Mouse (Mus musculus) hindbrain, postnatal 0 days (tissue): ENCODE measurements at regions not wholly inside any gene's neighbourhood (a gene's known extent, or its start where the extent isn't known, plus 50 kb on each side); places are given as distances from the start of the nearest gene placed in this dataset.

Experiments used
- ATAC-seq: fragments of 200-750 bp; cut with Nextera tagmentation; 2 replicates; pipeline ENCODE4 v1.8.0; 2017; ENCODE audit warnings: mild to moderate bottlenecking, moderate TSS enrichment, moderate library complexity
- DNase-seq: peaks from one replicate; pipeline ENCODE4 v3.0.0-alpha.2; 2015; ENCODE audit warnings: low spot score
- H3K27ac ChIP-seq: fragments of 300-500 bp; sonication (generic); 2 replicates; pipeline ENCODE4 v1.5.1; 2014; ENCODE audit warnings: mild to moderate bottlenecking
- H3K27me3 ChIP-seq: fragments of 300-500 bp; sonication (generic); 2 replicates; pipeline ENCODE4 v1.6.1; 2014; ENCODE audit warnings: low read length, mixed read lengths; ENCODE audit not compliant: insufficient read depth
- H3K36me3 ChIP-seq: fragments of 300-500 bp; sonication (generic); 2 replicates; pipeline ENCODE4 v1.6.1; 2014; ENCODE audit warnings: low read length, mixed read lengths; ENCODE audit not compliant: insufficient read depth
- H3K4me1 ChIP-seq: fragments of 300-500 bp; sonication (generic); 2 replicates; pipeline ENCODE4 v1.6.1; 2014; ENCODE audit warnings: antibody characterized with exemption, low read length, mixed read lengths; ENCODE audit not compliant: insufficient read depth
- H3K4me2 ChIP-seq: fragments of 300-500 bp; sonication (generic); 2 replicates; pipeline ENCODE4 v1.6.1; 2014; ENCODE audit warnings: low read depth, mild to moderate bottlenecking, low read length, moderate library complexity, mixed read lengths
- H3K4me3 ChIP-seq: fragments of 300-500 bp; sonication (generic); 2 replicates; pipeline ENCODE4 v1.5.1; 2014; ENCODE audit warnings: low read length
- H3K9ac ChIP-seq: fragments of 300-500 bp; sonication (generic); replicated peaks from 2 replicates; pipeline ENCODE4 v1.6.1; 2014; ENCODE audit warnings: mild to moderate bottlenecking, low read length, moderate library complexity, mixed read lengths
- H3K9me3 ChIP-seq: fragments of 300-500 bp; sonication (generic); 2 replicates; pipeline ENCODE4 v1.6.1; 2016; ENCODE audit warnings: low read length, mixed read lengths
- CTCF ChIP-seq: IDR thresholded peaks from 2 replicates; pipeline ENCODE4 v1.5.1; 2016; ENCODE audit warnings: antibody characterized with exemption, control low read depth, low read depth
- WGBS: fragments of 180-500 bp; shearing (Covaris S2); extraction: QIAGEN DNeasy Blood & Tissue Kit; methylation state at CpG from one replicate; pipeline ENCODE4 v1.1.7; 2014; 5-methylcytosine and 5-hydroxymethylcytosine counted together

DNA sequence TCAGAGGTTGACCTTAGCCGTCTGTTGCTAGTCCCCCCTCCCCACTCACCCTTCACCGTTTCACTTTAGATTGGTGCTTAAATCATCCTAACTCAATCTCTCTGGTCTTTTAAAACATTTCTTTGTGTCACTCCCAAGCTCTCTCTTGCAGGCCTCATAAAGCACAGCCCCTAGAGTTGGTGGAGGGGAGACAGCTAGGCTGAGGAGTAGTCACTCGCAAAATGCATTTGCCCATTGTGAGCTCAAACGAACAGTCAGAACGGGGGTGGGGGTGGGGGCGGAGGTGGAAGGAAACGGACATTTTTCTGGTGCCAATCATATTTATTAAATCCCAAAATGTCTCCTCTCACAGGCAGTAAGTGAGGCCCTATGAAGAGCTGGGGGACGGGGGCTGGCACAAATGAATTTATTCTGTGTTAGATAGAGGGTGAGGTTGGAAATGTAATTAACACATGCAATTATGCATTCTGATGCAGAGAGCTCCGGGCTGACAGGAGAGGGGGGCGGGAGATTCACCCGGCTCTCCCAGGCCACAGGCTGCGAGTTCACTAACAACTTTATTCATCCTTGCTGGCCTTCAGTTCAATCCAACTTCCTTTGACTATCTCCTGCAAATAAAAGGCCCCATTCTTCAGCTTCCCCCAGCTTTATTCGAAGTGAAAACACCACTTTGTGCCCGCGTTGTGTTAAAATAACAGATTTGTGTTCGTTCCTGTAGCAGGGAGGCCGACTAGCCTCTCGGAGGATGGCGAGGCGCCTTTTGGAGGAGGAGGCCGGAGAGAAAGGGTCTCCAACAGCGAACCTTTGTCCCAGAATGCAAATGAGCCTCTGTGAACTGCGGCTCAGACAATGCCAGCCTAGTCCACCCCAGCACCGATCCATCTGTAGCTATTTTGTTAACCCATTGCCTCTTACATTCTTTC is 223.7 kb upstream of the Irx5 start:
- H3K36me3 ChIP-seq, result no peaks in the 10 kb centered on the region
- H3K9me3 ChIP-seq, result no peaks in the 10 kb centered on the region
- DNase-seq (peak; percentile 78), ATAC-seq (peak; percentile 95)
- peaks cover 3% of the 10 kb centered on the region; the same call in 1 of the 2 replicates for H3K4me1 ChIP-seq
- 0 out of 2 replicates have a peak overlapping the region, but pooled peaks have one; percentile 11 for H3K4me2 ChIP-seq
- H3K27ac ChIP-seq, result peak overlapping the region; percentile 68
- H3K27me3 ChIP-seq, result peaks cover 4% of the 10 kb centered on the region; the same call in 1 of the 2 replicates
- H3K9ac ChIP-seq, result no peak overlapping the region
- TF ChIP-seq CTCF, result no peak
- no peak overlapping the region for H3K4me3 ChIP-seq
- 21% methylated on average over 24 of the region's 24 CpGs for WGBS

DNA sequence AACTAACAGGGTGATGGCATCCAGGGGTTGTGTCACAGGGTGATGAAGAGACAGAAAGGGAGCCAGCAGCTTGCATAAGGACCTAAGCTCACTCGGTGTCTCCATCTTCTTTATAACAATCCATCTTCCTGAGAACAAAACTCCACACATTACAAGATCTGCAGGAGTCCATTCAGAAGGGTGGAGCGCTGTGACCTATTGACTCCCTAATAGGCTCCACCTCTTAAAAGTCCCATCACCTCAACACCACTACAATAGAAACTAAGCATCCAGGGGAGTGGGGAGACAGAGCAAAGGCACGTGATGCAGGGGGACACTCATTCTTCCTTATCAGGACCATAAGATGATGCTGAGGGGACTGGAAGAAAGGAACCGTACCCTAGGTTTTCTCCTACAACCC is 224.5 kb upstream of the Irx5 start:
- no peak overlapping the region for H3K4me3 ChIP-seq
- 31% methylated on average over 4 of the region's 4 CpGs for WGBS
- no peak for TF ChIP-seq CTCF
- H3K27me3 ChIP-seq, result peaks cover 3% of the 10 kb centered on the region; the same call in 1 of the 2 replicates
- DNase-seq (no peak), ATAC-seq (no peak)
- H3K9me3 ChIP-seq, result no peaks in the 10 kb centered on the region
- peak overlapping the region; percentile 68; the same call in 1 of the 2 replicates for H3K27ac ChIP-seq
- H3K4me2 ChIP-seq, result no peak overlapping the region
- H3K36me3 ChIP-seq, result no peaks in the 10 kb centered on the region
- H3K9ac ChIP-seq, result no peak overlapping the region
- H3K4me1 ChIP-seq, result peaks cover 5% of the 10 kb centered on the region; the same call in 1 of the 2 replicates

DNA sequence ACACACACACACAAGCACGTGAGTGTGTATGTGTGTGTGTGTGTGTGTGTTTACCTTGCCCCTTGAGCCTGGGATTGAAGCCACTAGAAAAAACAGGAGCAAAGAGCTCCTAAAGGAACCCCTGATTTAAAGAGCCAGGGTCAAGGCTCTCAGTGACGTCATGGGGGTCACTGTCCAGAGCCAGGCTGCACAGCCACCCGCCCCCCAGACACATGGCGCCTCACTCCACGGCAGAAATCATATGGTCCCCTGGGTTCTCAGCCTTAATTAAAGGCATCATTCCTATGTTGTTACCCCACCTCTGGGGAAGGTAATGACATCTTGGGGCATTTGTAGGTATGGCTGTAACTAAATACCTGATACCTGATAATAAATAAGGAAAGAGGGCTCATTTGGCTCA is 224.9 kb upstream of the Irx5 start:
- Histone ChIP-seq H3K27ac (no peak overlapping the region), H3K4me2 (no peak overlapping the region), H3K36me3 (no peaks in the 10 kb centered on the region), H3K4me1 (peaks cover 5% of the 10 kb centered on the region; the same call in 1 of the 2 replicates), H3K4me3 (no peak overlapping the region), H3K9ac (no peak overlapping the region), H3K27me3 (no peaks in the 10 kb centered on the region; the same call in 1 of the 2 replicates), H3K9me3 (no peaks in the 10 kb centered on the region)
- ATAC-seq, result no peak
- no peak for TF ChIP-seq CTCF
- no peak for DNase-seq
- WGBS, result 63% methylated on average over 5 of the region's 5 CpGs

DNA sequence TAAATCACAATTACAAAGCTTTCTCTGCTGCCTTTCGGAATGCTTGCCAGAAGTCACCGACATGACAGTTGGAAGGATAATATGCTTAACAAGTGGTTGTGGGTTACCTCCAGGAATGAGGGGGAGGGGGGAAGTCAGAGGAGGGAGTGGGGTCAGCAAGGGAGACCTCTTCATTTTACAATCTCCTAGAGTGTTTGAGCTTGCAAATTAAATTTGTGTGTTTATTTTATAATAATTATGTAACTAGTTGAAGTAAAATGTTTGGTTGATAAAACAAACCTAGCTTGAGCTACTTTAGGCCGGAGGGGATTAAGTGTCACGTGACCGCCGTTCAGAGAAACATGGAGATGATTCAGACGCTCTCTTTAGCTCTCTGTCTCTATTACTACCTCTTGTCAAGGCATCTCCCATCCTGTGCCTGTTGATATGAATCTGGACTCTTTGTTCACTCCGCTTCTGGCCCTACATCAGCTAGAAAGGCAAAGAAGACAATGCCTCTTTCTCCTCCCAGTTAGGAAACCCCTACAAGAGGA is 227.3 kb upstream of the Irx5 start:
- no peaks in the 10 kb centered on the region for H3K36me3 ChIP-seq
- WGBS, result 51% methylated on average over 8 of the region's 8 CpGs
- no peak overlapping the region for H3K4me2 ChIP-seq
- H3K4me1 ChIP-seq, result peaks cover 3% of the 10 kb centered on the region; the same call in 1 of the 2 replicates
- no peak overlapping the region for H3K4me3 ChIP-seq
- no peak for TF ChIP-seq CTCF
- no peak overlapping the region for H3K9ac ChIP-seq
- no peaks in the 10 kb centered on the region; the same call in 1 of the 2 replicates for H3K27me3 ChIP-seq
- no peaks in the 10 kb centered on the region for H3K9me3 ChIP-seq
- no peak overlapping the region for H3K27ac ChIP-seq
- DNase-seq (no peak), ATAC-seq (no peak)

DNA sequence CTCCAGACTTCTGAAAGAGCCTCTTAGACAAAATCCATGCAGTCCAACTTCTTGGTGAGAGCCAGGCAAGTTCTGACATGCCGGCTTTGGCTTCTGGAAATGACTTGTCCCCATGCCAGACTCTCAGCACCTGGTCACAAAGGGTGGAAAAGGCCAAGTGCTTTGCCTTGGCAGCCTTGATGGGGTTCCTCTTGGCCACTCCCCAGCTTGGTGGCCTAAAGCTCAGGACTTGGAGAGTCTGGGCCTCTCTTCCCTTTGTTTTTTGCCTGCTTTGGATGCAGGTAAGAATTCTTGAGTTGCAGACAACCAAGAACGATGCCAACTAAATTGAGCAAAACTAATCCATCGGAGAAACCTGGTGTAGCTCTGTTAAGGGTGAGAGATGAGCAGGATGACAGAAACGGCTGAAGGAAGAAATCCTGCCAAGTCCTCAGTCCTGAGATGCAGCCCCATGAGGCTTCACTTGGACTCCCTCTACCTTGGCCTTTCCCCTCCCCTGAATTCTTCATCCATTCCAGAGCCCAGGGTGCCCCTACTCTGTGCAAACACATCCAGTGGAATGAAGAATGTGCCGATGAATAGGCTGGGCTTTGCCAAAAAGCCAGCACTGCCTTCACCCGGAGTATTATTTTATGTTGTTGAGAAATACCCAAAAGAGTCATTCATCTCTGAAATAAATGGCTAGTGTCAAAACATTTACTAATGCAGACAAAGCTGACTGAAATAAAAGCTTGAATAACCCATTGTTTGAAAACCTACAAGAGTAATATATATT is 228.0 kb upstream of the Irx5 start:
- peak; percentile 67 for DNase-seq
- no peak for TF ChIP-seq CTCF
- no peak overlapping the region for H3K27ac ChIP-seq

DNA sequence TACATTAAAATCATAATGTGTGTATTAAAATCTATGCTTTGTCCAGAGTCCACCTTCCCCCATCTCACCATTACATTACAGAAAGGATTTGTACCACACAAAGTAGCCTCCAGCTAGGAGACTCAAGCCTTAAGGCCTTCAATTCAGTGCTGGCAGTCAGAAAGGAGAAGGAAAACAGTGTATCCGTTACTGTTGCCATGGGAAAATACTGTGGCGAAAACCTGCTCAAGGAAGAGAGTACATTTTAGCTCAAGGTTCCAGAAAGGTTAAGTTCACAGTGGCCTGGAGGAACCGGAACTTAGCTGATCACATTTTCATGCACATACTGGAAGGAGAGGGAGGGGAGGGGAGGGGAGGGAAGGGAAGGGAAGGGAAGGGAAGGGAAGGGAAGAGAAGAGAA is 231.8 kb upstream of the Irx5 start:
- H3K36me3 ChIP-seq, result no peaks in the 10 kb centered on the region
- H3K4me1 ChIP-seq, result peaks cover 3% of the 10 kb centered on the region; the same call in 1 of the 2 replicates
- no peak overlapping the region for H3K4me2 ChIP-seq
- ATAC-seq (no peak), DNase-seq (no peak)
- no peak overlapping the region for H3K4me3 ChIP-seq
- H3K27ac ChIP-seq, result no peak overlapping the region
- no peaks in the 10 kb centered on the region for H3K9me3 ChIP-seq
- no peaks in the 10 kb centered on the region for H3K27me3 ChIP-seq
- no peak for TF ChIP-seq CTCF
- 48% methylated on average over 3 of the region's 3 CpGs for WGBS
- H3K9ac ChIP-seq, result no peak overlapping the region

More for the DNA sequence above, 228.0 kb upstream of the Irx5 start:
- Histone ChIP-seq H3K9ac (no peak overlapping the region), H3K9me3 (no peaks in the 10 kb centered on the region), H3K36me3 (no peaks in the 10 kb centered on the region), H3K27me3 (no peaks in the 10 kb centered on the region), H3K4me2 (no peak overlapping the region), H3K4me3 (no peak overlapping the region), H3K4me1 (peaks cover 3% of the 10 kb centered on the region; the same call in 1 of the 2 replicates)
- 29% methylated on average over 6 of the region's 6 CpGs for WGBS
- no peak for ATAC-seq
